In the genomic region with DNA sequence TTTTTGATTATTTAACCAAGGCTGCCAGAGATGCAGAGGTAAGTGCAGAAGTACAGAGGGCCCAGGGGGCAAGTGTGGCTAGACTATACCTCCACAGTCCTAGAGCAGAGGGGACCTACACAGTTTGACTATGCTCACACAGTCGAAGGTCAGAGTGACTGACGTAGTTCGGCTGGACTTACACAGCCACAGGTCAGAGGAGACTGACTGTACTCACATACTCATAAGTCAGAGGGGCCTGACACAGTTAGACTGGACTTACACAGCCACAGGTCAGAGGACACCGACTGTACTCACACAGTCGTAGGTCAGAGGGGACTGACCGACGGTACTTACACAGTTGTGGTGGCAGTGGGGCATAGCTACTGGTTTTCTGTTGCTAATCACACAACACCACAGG, we compare ENCODE assay signal across 29 mouse cellular contexts. TPM values are rescaled to one million over a fixed set of nuclear protein-coding genes. Genes with fewer than 3 reads are reported as not detected.
DNase-seq lines count a peak whose midpoint lies in the region; ATAC-seq and TF ChIP-seq lines count a peak whose summit lies in the region.
"Had no signal": no experiment of that assay in that cellular context is flagged by ENCODE, and none has a peak within 500 bp of the region (broad histone marks: within the 10 kb centered on the region; RNA-seq: fewer than 3 reads in every experiment).

No protein-coding gene starts in this region.

- H3K36me3 ChIP-seq in kidney, embryonic 16.5 days (ENCODE audit: insufficient read depth, low read length): no peaks in the 10 kb centered on the region
- no peaks in the 10 kb centered on the region for H3K36me3 ChIP-seq in kidney, adult 2 months (ENCODE audit: control insufficient read depth, insufficient read depth, low read length)
- H3K36me3 ChIP-seq in liver, adult 2 months (ENCODE audit: control insufficient read depth, insufficient read depth, low read length): no peaks in the 10 kb centered on the region
- no peaks in the 10 kb centered on the region for H3K36me3 ChIP-seq in liver, embryonic 14.5 days (replicated peaks; ENCODE audit: control insufficient read depth, insufficient read depth, low read depth)
- H3K36me3 ChIP-seq in liver, postnatal 0 days (replicated peaks; ENCODE audit: insufficient read depth, low read length): no peaks in the 10 kb centered on the region
- H3K36me3 ChIP-seq in lung, postnatal 0 days (ENCODE audit: insufficient read depth, low read length): no peaks in the 10 kb centered on the region
- H3K36me3 ChIP-seq: G1E; hindbrain, embryonic 12.5 days; hindbrain, embryonic 15.5 days had no signal

- no peak for TF ChIP-seq EP300 in liver, embryonic 14.5 days (IDR thresholded peaks at IDR 0.05; ENCODE audit: low read depth)
- no peak for TF ChIP-seq EP300 in liver, postnatal 0 days (IDR thresholded peaks at IDR 0.05; ENCODE audit: low read depth)
- no peak for TF ChIP-seq EP300 in lung, postnatal 0 days (IDR thresholded peaks at IDR 0.05)

- ATAC-seq in kidney, embryonic 16.5 days (ENCODE audit: low FRiP score, low TSS enrichment): peak; percentile 70; the same call in 1 of the 2 replicates
- peak; percentile 55 for ATAC-seq in liver, embryonic 14.5 days (ENCODE audit: insufficient read depth)
- ATAC-seq in liver, postnatal 0 days: peak; percentile 89
- ATAC-seq in lung, postnatal 0 days: no peak; the same call in 1 of the 2 replicates
- ATAC-seq: forebrain, embryonic 14.5 days; forebrain, postnatal 0 days; Patski had no signal

- TF ChIP-seq CTCF in kidney, adult 2 months (conservative IDR thresholded peaks at IDR 0.05; ENCODE audit: insufficient read depth, insufficient read length, low read depth, low read length): no peak
- TF ChIP-seq CTCF in liver, adult 2 months (IDR thresholded peaks at IDR 0.05; ENCODE audit: low read depth, low read length): no peak
- TF ChIP-seq CTCF in liver, embryonic 14.5 days (IDR thresholded peaks at IDR 0.05; ENCODE audit: low read depth): no peak
- no peak for TF ChIP-seq CTCF in liver, postnatal 0 days (IDR thresholded peaks at IDR 0.05; ENCODE audit: low read depth)
- no peak for TF ChIP-seq CTCF in lung, postnatal 0 days (IDR thresholded peaks at IDR 0.05)

- WGBS in kidney, embryonic 16.5 days: 78% methylated on average over 7 of the region's 7 CpGs
- 64% methylated on average over 7 of the region's 7 CpGs for WGBS in kidney, adult 2 months
- WGBS in liver, adult 2 months: 30% methylated on average over 7 of the region's 7 CpGs
- WGBS in liver, embryonic 14.5 days (ENCODE audit: insufficient replicate concordance): 70% methylated on average over 7 of the region's 7 CpGs
- 64% methylated on average over 7 of the region's 7 CpGs for WGBS in liver, postnatal 0 days (ENCODE audit: insufficient replicate concordance)
- WGBS in lung, postnatal 0 days: 55% methylated on average over 7 of the region's 7 CpGs

- no peaks in the 10 kb centered on the region for H3K79me2 ChIP-seq in liver, adult 2 months (ENCODE audit: control insufficient read depth, insufficient read depth, low read length)

- no peak overlapping the region for H3K27ac ChIP-seq in kidney, embryonic 16.5 days (ENCODE audit: low read length)
- no peak overlapping the region for H3K27ac ChIP-seq in kidney, adult 2 months (ENCODE audit: insufficient read depth, low read depth, low read length)
- no peak overlapping the region for H3K27ac ChIP-seq in liver, adult 2 months (replicated peaks; ENCODE audit: insufficient read depth, low read depth, low read length)
- no peak overlapping the region for H3K27ac ChIP-seq in liver, embryonic 14.5 days
- H3K27ac ChIP-seq in liver, postnatal 0 days (ENCODE audit: low read depth): no peak overlapping the region
- no peak overlapping the region for H3K27ac ChIP-seq in lung, postnatal 0 days (ENCODE audit: low read length)
- H3K27ac ChIP-seq: gastrocnemius, adult 2 months; hindbrain, embryonic 12.5 days; hindbrain, embryonic 15.5 days had no signal

- no peak for DNase-seq in kidney, adult 2 months
- peak; percentile 74 for DNase-seq in liver, adult 2 months (ENCODE audit: extremely low read depth, low read depth, low spot score)
- DNase-seq in liver: no peak
- DNase-seq in liver, embryonic 14.5 days (ENCODE audit: low read depth in 3 of 3, low spot score in 3 of 3): no peak
- no peak for DNase-seq in liver, postnatal 0 days
- no peak for DNase-seq in lung, postnatal 0 days (ENCODE audit: low spot score)
- no peak for DNase-seq in thymus, postnatal 25 days
- DNase-seq: adrenal gland, adult 2 months; adrenal gland, postnatal 14 days; B cell, adult 2 months; cerebellum, adult 18-20 months; cerebellum, adult 9-10 months; cerebellum, postnatal 14 days; forebrain, postnatal 0 days; gastrocnemius, adult 2 months; gastrocnemius, postnatal 14 days; heart, adult 11 months had no signal

- no peak for TF ChIP-seq POLR2A in kidney, adult 2 months (IDR thresholded peaks at IDR 0.05; ENCODE audit: low read depth, low read length)
- no peak for TF ChIP-seq POLR2A in liver, adult 2 months (IDR thresholded peaks at IDR 0.05; ENCODE audit: extremely low read depth, insufficient read depth, low read length)

- H3K4me3 ChIP-seq in kidney, embryonic 16.5 days (ENCODE audit: low read length): no peak overlapping the region
- H3K4me3 ChIP-seq in kidney, adult 2 months (ENCODE audit: insufficient read depth, low read depth, low read length): no peak overlapping the region
- no peak overlapping the region for H3K4me3 ChIP-seq in liver, adult 2 months (ENCODE audit: insufficient read depth, low read depth, low read length)
- H3K4me3 ChIP-seq in liver, embryonic 14.5 days (ENCODE audit: insufficient read depth in 1 of 2, low read depth in 2 of 2, low read length in 2 of 2): no peak overlapping the region
- no peak overlapping the region for H3K4me3 ChIP-seq in liver, postnatal 0 days (ENCODE audit: low read depth, low read length)
- H3K4me3 ChIP-seq in lung, postnatal 0 days (ENCODE audit: low read depth, low read length): no peak overlapping the region
- H3K4me3 ChIP-seq: gastrocnemius, adult 2 months; hindbrain, embryonic 12.5 days; hindbrain, embryonic 15.5 days had no signal

- H3K4me1 ChIP-seq in kidney, embryonic 16.5 days (ENCODE audit: insufficient read depth, low read length): peaks cover 5% of the 10 kb centered on the region; the same call in 1 of the 2 replicates
- peaks cover 5% of the 10 kb centered on the region; the same call in 1 of the 2 replicates for H3K4me1 ChIP-seq in kidney, adult 2 months (ENCODE audit: control insufficient read depth, insufficient read depth, low read length)
- peaks cover 3% of the 10 kb centered on the region; the same call in 1 of the 2 replicates for H3K4me1 ChIP-seq in liver, adult 2 months (ENCODE audit: control insufficient read depth, insufficient read depth, low read length)
- H3K4me1 ChIP-seq in liver, embryonic 14.5 days (replicated peaks; ENCODE audit: control insufficient read depth in 2 of 2, insufficient read depth in 2 of 2, low read length in 1 of 2): peaks cover 0 to 5% of the 10 kb centered on the region in 2 experiments; a peak in 1 of 4 replicates
- no peaks in the 10 kb centered on the region for H3K4me1 ChIP-seq in liver, postnatal 0 days (ENCODE audit: insufficient read depth)
- H3K4me1 ChIP-seq in lung, postnatal 0 days (ENCODE audit: insufficient read depth, low read depth, low read length): no peaks in the 10 kb centered on the region
- H3K4me1 ChIP-seq: hindbrain, embryonic 12.5 days; hindbrain, embryonic 15.5 days had no signal

- H3K9me3 ChIP-seq in kidney, embryonic 16.5 days (ENCODE audit: low read length): no peaks in the 10 kb centered on the region
- H3K9me3 ChIP-seq in liver, embryonic 14.5 days (ENCODE audit: control insufficient read depth, low read length): no peaks in the 10 kb centered on the region
- no peaks in the 10 kb centered on the region for H3K9me3 ChIP-seq in liver, postnatal 0 days (ENCODE audit: low read length)
- no peaks in the 10 kb centered on the region for H3K9me3 ChIP-seq in lung, postnatal 0 days (ENCODE audit: low read length)
- H3K9me3 ChIP-seq: G1E; hindbrain, embryonic 12.5 days; hindbrain, embryonic 15.5 days had no signal

- H3K27me3 ChIP-seq in kidney, embryonic 16.5 days (ENCODE audit: insufficient read depth, low read length): no peaks in the 10 kb centered on the region
- no peaks in the 10 kb centered on the region for H3K27me3 ChIP-seq in kidney, adult 2 months (replicated peaks; ENCODE audit: control insufficient read depth, insufficient read depth, low read length)
- no peaks in the 10 kb centered on the region for H3K27me3 ChIP-seq in liver, adult 2 months (ENCODE audit: control insufficient read depth, insufficient read depth, low read length)
- H3K27me3 ChIP-seq in liver, embryonic 14.5 days (ENCODE audit: control insufficient read depth, insufficient read depth, low read length): no peaks in the 10 kb centered on the region
- no peaks in the 10 kb centered on the region for H3K27me3 ChIP-seq in liver, postnatal 0 days (ENCODE audit: insufficient read depth, low read length)
- no peaks in the 10 kb centered on the region for H3K27me3 ChIP-seq in lung, postnatal 0 days (replicated peaks; ENCODE audit: insufficient read depth, low read length)
- H3K27me3 ChIP-seq: CH12.LX; hindbrain, embryonic 12.5 days had no signal

- H3K9ac ChIP-seq in kidney, embryonic 16.5 days (replicated peaks; ENCODE audit: low read length): no peak overlapping the region
- no peak overlapping the region for H3K9ac ChIP-seq in liver, adult 2 months (ENCODE audit: low read depth, low read length)
- no peak overlapping the region for H3K9ac ChIP-seq in liver, embryonic 14.5 days (replicated peaks)
- no peak overlapping the region for H3K9ac ChIP-seq in liver, postnatal 0 days (replicated peaks)
- H3K9ac ChIP-seq in lung, postnatal 0 days (replicated peaks; ENCODE audit: low read depth): no peak overlapping the region
- H3K9ac ChIP-seq: forebrain, postnatal 0 days; hindbrain, embryonic 12.5 days; hindbrain, embryonic 15.5 days had no signal

- no peak overlapping the region for H3K4me2 ChIP-seq in kidney, embryonic 16.5 days (replicated peaks; ENCODE audit: low read depth, low read length)
- H3K4me2 ChIP-seq in liver, embryonic 14.5 days (ENCODE audit: low read depth): no peak overlapping the region
- H3K4me2 ChIP-seq in liver, postnatal 0 days (ENCODE audit: low read depth, low read length): no peak overlapping the region
- H3K4me2 ChIP-seq in lung, postnatal 0 days (replicated peaks; ENCODE audit: low read depth, low read length): no peak overlapping the region
- H3K4me2 ChIP-seq: heart, embryonic 11.5 days; hindbrain, embryonic 12.5 days; hindbrain, embryonic 15.5 days had no signal

RNA-seq across cellular contexts. Expression of gene Gpat2, which starts 26.3 kb away (rescaled TPM):
- polyA plus RNA-seq in kidney, embryonic 16.5 days (2015; fragmentation: Nextera tagmentation; extraction: Ambion mirVana): 0.22 and 0.40 TPM in 2 replicates
- polyA plus RNA-seq in kidney, adult 2 months (2012; rRNA removed): 1.4 and 1.9 TPM in 2 replicates
- total RNA-seq in liver, adult 2 months (2014; rRNA removed): 1.2 and 1.3 TPM in 2 replicates
- 2.1 and 2.2 TPM in 2 replicates for polyA plus RNA-seq in liver, adult 2 months (2012; rRNA removed)
- polyA plus RNA-seq in liver, embryonic 14.5 days (2012; rRNA removed): 0.26 and 0.45 TPM in 2 replicates
- 0.32 and 0.33 TPM in 2 replicates for polyA plus RNA-seq in liver, embryonic 14.5 days (2014; fragmentation: Nextera tagmentation; extraction: Ambion mirVana)
- polyA plus RNA-seq in liver, postnatal 0 days (2015; fragmentation: Nextera tagmentation; extraction: Ambion mirVana): 0.46 and 0.51 TPM in 2 replicates
- 0.21 and 0.23 TPM in 2 replicates for polyA plus RNA-seq in lung, postnatal 0 days (2015; fragmentation: Nextera tagmentation; extraction: Ambion mirVana)
- total RNA-seq: forebrain, postnatal 0 days; G1E; gastrocnemius, adult 2 months; gastrocnemius, postnatal 14 days; heart, adult 8-10 months; heart, postnatal 25 days; hematopoietic stem cell, adult 5-6 weeks had no signal
- polyA plus RNA-seq: embryonic facial prominence, embryonic 11.5 days; forebrain, embryonic 14.5 days; G1E had no signal

RNA-seq across cellular contexts. Expression of gene Adra2b, which starts 35.7 kb away (rescaled TPM):
- polyA plus RNA-seq in kidney, embryonic 16.5 days (2015; fragmentation: Nextera tagmentation; extraction: Ambion mirVana): 7.2 and 7.8 TPM in 2 replicates
- polyA plus RNA-seq in kidney, adult 2 months (2012; rRNA removed): 64.7 and 68.2 TPM in 2 replicates
- total RNA-seq in liver, adult 2 months (2014; rRNA removed): 2.5 and 4.0 TPM in 2 replicates
- polyA plus RNA-seq in liver, adult 2 months (2012; rRNA removed): 5.0 TPM in 2 replicates
- 12.4 and 13.2 TPM in 2 replicates for polyA plus RNA-seq in liver, embryonic 14.5 days (2012; rRNA removed)
- 20.0 and 24.4 TPM in 2 replicates for polyA plus RNA-seq in liver, embryonic 14.5 days (2014; fragmentation: Nextera tagmentation; extraction: Ambion mirVana)
- polyA plus RNA-seq in liver, postnatal 0 days (2015; fragmentation: Nextera tagmentation; extraction: Ambion mirVana): 4.7 and 4.8 TPM in 2 replicates
- 0.10 and 0.30 TPM in 2 replicates for polyA plus RNA-seq in lung, postnatal 0 days (2015; fragmentation: Nextera tagmentation; extraction: Ambion mirVana)
- polyA plus RNA-seq: G1E, Patski had no signal

RNA-seq across cellular contexts. Expression of gene Fahd2a, which starts 45.6 kb away (rescaled TPM):
- polyA plus RNA-seq in kidney, embryonic 16.5 days (2015; fragmentation: Nextera tagmentation; extraction: Ambion mirVana): 37.0 and 39.0 TPM in 2 replicates
- polyA plus RNA-seq in kidney, adult 2 months (2012; rRNA removed): 71.9 and 86.5 TPM in 2 replicates
- total RNA-seq in liver, adult 2 months (2014; rRNA removed): 17.5 and 18.5 TPM in 2 replicates
- 21.5 and 27.3 TPM in 2 replicates for polyA plus RNA-seq in liver, adult 2 months (2012; rRNA removed)
- polyA plus RNA-seq in liver, embryonic 14.5 days (2012; rRNA removed): 6.8 and 7.9 TPM in 2 replicates
- polyA plus RNA-seq in liver, embryonic 14.5 days (2014; fragmentation: Nextera tagmentation; extraction: Ambion mirVana): 15.1 and 20.0 TPM in 2 replicates
- 14.7 and 16.9 TPM in 2 replicates for polyA plus RNA-seq in liver, postnatal 0 days (2015; fragmentation: Nextera tagmentation; extraction: Ambion mirVana)
- 17.0 and 20.0 TPM in 2 replicates for polyA plus RNA-seq in lung, postnatal 0 days (2015; fragmentation: Nextera tagmentation; extraction: Ambion mirVana)
